Mouse (Mus musculus): Measurements from ENCODE around the gene Zfp940. TPM values are rescaled to one million over a fixed set of nuclear protein-coding genes. Genes with fewer than 3 reads are reported as not detected.
"Not testable (repeated sequence)": the region's sequence is repeated elsewhere in the genome, so short reads cannot be mapped to it uniquely, and the experiment has no call there.

The Zfp940 gene
- polyA plus RNA-seq (2012; rRNA removed) = 10.6 and 10.8 TPM in 2 replicates

DNA sequence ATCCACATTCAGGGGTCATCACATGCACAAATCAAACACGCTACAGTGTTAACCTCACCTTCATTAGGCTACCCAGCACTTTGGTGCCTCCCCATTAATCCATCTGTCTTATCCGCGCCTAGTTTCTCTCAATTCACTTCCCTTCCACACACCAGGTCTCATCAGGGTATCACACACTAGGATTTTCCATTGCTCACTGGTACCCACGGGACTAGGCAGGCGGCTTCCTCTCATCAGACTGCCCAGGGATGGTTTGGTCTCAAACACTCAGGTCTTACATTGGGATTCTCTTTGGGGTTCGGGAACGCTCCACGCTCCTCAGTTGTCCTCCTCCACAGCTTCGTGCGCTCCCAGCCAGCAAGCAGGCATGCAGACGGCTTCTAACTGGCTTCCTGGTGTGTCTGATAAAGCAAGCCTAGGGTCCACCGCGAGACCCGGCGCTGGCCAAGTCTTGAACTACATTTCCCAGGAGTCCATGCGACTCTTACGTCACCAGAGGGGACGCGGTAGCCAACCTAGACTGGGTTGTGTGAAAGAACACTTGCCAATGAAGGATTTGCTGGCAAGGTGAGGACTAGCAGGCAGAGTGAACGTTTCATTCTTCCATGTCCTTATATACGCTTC, at the start of gene Zfp940:
Gene Zfp940, minus strand, starts transcription at position 451 of the 624 bp plus-strand sequence.
- no peaks in the 10 kb centered on the region for H3K27me3 ChIP-seq (ENCODE audit: control insufficient read depth, insufficient read depth, low read length)
- peak; percentile 90 to 91 for DNase-seq
- no peak for TF ChIP-seq CTCF (IDR thresholded peaks at IDR 0.05; ENCODE audit: borderline replicate concordance, insufficient read depth, low read depth, low read length)
- peak; percentile 70; the same call in 1 of the 2 replicates for TF ChIP-seq POLR2A (IDR thresholded peaks at IDR 0.05; ENCODE audit: borderline replicate concordance, insufficient read depth, low read length)
- H3K4me1 ChIP-seq (ENCODE audit: control insufficient read depth, insufficient read depth, low read length) = no peaks in the 10 kb centered on the region
- peak within 1 kb of the TSS; percentile 100 for H3K4me3 ChIP-seq (replicated peaks; ENCODE audit: insufficient read depth, low read depth, low read length)
- peak within 1 kb of the TSS; percentile 83; the same call in 1 of the 2 replicates for H3K27ac ChIP-seq (ENCODE audit: insufficient read depth, low read length)
- under 1% methylated on average over 21 of the region's 21 CpGs for WGBS

DNA sequence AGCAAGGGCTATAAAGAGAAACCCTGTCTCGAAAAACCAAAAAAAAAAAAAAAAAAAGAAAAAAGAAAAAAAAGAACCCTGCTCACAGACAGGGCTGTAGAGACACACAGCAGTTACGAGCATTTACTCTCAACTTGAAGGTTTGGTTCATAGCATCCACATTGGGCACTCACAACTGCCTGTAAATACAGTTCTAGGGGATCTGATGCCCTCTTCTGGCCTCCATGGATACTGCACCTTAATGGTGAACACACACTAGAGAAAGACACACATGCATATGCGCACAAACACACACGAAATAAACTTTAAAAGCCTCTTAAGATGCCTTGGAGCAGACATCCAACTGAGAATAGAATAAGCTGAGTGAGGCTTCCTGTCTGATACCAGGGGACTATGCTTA, 44.9 kb upstream of the Zfp940 start:
- TF ChIP-seq POLR2A (IDR thresholded peaks at IDR 0.05; ENCODE audit: borderline replicate concordance, insufficient read depth, low read length) = no peak
- no peak for TF ChIP-seq CTCF (IDR thresholded peaks at IDR 0.05; ENCODE audit: borderline replicate concordance, insufficient read depth, low read depth, low read length)
- H3K4me3 ChIP-seq (replicated peaks; ENCODE audit: insufficient read depth, low read depth, low read length) = no peak overlapping the region
- DNase-seq = no peak
- H3K27ac ChIP-seq (ENCODE audit: insufficient read depth, low read length) = no peak overlapping the region
- no peaks in the 10 kb centered on the region for H3K4me1 ChIP-seq (ENCODE audit: control insufficient read depth, insufficient read depth, low read length)
- 92% methylated on average over 4 of the region's 4 CpGs for whole genome bisulfite sequencing
- H3K27me3 ChIP-seq (ENCODE audit: control insufficient read depth, insufficient read depth, low read length) = no peaks in the 10 kb centered on the region

DNA sequence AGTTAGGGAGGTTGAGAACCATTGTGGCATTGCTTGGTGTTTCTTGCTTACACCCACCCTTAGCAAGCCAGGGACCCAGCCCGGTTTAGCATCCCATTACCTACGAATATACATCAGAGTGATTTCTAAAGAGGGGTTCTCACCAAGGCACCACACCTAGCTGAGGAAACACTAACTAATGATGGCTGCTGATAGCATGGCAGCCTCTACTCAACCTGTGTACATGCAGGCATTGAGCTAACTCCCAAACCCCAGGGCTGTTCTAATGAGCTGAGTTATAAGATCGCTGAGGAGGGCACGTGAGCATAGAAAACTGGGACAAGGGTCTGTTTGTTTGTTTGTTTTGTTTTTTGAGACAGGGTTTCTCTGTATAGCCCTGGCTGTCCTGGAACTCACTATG, 39.3 kb upstream of the Zfp940 start:
- 97% methylated on average over 4 of the region's 4 CpGs for WGBS
- no peaks in the 10 kb centered on the region for H3K4me1 ChIP-seq (ENCODE audit: control insufficient read depth, insufficient read depth, low read length)
- TF ChIP-seq CTCF (IDR thresholded peaks at IDR 0.05; ENCODE audit: borderline replicate concordance, insufficient read depth, low read depth, low read length) (no peak), POLR2A (IDR thresholded peaks at IDR 0.05; ENCODE audit: borderline replicate concordance, insufficient read depth, low read length) (no peak)
- no peaks in the 10 kb centered on the region for H3K27me3 ChIP-seq (ENCODE audit: control insufficient read depth, insufficient read depth, low read length)
- H3K27ac ChIP-seq (ENCODE audit: insufficient read depth, low read length) = no peak overlapping the region
- no peak overlapping the region for H3K4me3 ChIP-seq (replicated peaks; ENCODE audit: insufficient read depth, low read depth, low read length)
- DNase-seq = no peak

DNA sequence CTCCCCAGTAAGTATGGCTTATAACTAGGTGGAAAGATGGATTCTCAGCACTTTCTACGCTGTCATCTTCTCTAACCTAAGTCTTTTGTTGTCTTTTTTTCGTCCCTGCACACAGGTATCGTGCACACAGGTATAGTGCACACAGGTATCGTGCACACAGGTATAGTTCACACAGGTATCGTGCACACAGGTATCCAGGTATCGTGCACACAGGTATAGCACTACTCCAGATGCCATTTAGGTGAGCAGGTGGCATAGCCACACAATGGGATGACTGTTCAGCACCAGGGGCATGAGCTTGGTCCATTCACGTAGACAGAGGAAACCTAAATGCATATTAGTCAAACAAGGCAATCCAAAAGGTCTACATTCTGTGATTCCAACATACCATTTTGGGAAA, 37.0 kb upstream of the Zfp940 start:
- Histone ChIP-seq H3K27ac (ENCODE audit: insufficient read depth, low read length) (no peak overlapping the region), H3K27me3 (ENCODE audit: control insufficient read depth, insufficient read depth, low read length) (no peaks in the 10 kb centered on the region), H3K4me3 (replicated peaks; ENCODE audit: insufficient read depth, low read depth, low read length) (no peak overlapping the region), H3K4me1 (ENCODE audit: control insufficient read depth, insufficient read depth, low read length) (no peaks in the 10 kb centered on the region)
- DNase-seq = no peak
- 98% methylated on average over 7 of the region's 7 CpGs for WGBS
- TF ChIP-seq CTCF (IDR thresholded peaks at IDR 0.05; ENCODE audit: borderline replicate concordance, insufficient read depth, low read depth, low read length) = no peak
- no peak for TF ChIP-seq POLR2A (IDR thresholded peaks at IDR 0.05; ENCODE audit: borderline replicate concordance, insufficient read depth, low read length)

DNA sequence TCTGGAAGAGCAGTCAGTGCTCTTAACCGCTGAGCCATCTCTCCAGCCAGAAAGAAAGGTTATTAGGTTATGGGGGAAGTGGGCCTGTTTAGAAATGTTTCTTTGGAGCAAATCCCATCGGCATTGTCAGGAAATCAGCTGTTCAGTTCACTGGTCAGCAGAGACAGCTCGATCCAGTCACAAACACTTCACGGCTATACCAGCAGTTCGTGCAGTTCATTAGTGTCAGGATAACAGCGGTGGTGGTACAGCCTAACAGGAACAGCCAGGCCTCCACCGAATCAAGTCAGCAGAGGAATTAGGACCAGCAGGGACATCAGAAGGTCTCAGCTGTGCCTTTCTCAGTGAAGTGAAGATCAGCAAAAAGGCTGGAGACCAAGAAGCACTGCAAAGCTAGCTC, 27.4 kb upstream of the Zfp940 start:
- no peak overlapping the region for H3K4me3 ChIP-seq (replicated peaks; ENCODE audit: insufficient read depth, low read depth, low read length)
- no peaks in the 10 kb centered on the region for H3K27me3 ChIP-seq (ENCODE audit: control insufficient read depth, insufficient read depth, low read length)
- no peaks in the 10 kb centered on the region for H3K4me1 ChIP-seq (ENCODE audit: control insufficient read depth, insufficient read depth, low read length)
- TF ChIP-seq CTCF (IDR thresholded peaks at IDR 0.05; ENCODE audit: borderline replicate concordance, insufficient read depth, low read depth, low read length) (no peak), POLR2A (IDR thresholded peaks at IDR 0.05; ENCODE audit: borderline replicate concordance, insufficient read depth, low read length) (no peak)
- H3K27ac ChIP-seq (ENCODE audit: insufficient read depth, low read length) = no peak overlapping the region
- DNase-seq = no peak
- 87% methylated on average over 7 of the region's 7 CpGs for WGBS

DNA sequence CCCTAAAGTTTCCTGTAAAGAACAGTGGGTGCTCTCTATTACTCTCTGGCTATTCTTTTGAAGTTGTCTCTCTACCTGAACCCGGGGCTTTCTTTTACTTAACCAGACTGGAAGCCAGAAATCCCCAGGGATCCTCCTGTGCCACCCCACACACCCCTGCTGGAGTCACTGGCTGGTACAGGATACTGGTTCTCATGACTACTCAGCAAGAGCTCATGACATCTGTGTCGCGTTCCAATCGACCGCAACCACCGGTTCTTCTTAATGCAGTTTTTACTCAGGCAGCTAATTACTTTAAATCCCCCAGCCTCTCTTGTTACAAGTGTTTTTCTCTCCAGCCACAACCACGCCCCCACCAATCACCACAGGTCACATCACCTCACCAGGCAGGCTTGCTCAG, 26.6 kb upstream of the Zfp940 start:
- Histone ChIP-seq H3K27ac (ENCODE audit: insufficient read depth, low read length) (no peak overlapping the region), H3K27me3 (ENCODE audit: control insufficient read depth, insufficient read depth, low read length) (no peaks in the 10 kb centered on the region), H3K4me1 (ENCODE audit: control insufficient read depth, insufficient read depth, low read length) (no peaks in the 10 kb centered on the region), H3K4me3 (replicated peaks; ENCODE audit: insufficient read depth, low read depth, low read length) (no peak overlapping the region)
- TF ChIP-seq CTCF (IDR thresholded peaks at IDR 0.05; ENCODE audit: borderline replicate concordance, insufficient read depth, low read depth, low read length) (no peak), POLR2A (IDR thresholded peaks at IDR 0.05; ENCODE audit: borderline replicate concordance, insufficient read depth, low read length) (no peak)
- WGBS = 73% methylated on average over 7 of the region's 7 CpGs
- no peak for DNase-seq

DNA sequence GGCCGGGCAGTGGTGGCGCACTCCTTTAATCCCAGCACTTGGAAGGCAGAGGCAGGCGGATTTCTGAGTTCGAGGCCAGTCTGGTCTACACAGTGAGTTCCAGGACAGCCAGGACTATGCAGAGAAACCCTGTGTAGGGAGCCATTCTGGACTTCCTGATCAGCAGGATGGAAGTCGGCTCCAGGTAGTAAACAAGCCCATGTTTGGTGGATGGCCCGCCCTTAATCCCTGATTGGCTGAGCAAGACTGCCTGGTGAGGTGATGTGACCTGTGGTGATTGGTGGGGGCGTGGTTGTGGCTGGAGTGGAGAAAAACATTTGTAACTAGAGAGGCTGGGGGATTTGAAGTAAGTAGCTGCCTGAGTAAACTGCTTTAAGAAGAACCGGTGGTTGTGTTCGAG, 24.1 kb upstream of the Zfp940 start:
- WGBS = 95% methylated on average over 9 of the region's 9 CpGs
- not testable (repeated sequence) for H3K4me1 ChIP-seq (ENCODE audit: control insufficient read depth, insufficient read depth, low read length); H3K27ac ChIP-seq (ENCODE audit: insufficient read depth, low read length); H3K27me3 ChIP-seq (ENCODE audit: control insufficient read depth, insufficient read depth, low read length); DNase-seq; H3K4me3 ChIP-seq (replicated peaks; ENCODE audit: insufficient read depth, low read depth, low read length)

DNA sequence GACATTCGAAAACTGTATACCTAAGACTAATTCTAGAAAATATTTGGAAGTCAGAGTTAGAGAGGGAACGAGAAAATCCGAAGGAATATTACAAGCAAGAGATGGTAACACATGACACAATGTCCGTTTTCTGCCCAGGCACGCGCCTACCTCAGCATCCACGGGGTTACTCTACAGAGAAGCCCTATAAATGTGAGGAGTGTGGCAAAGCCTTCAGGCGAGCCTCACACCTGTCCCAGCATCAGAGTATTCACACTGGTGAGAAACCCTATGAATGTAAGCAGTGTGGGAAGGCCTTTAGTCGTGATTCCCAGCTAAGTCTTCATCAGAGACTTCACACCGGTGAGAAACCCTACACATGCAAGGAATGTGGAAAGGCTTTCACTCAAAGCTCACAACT, 20.8 kb upstream of the Zfp940 start:
- no peak for TF ChIP-seq CTCF (IDR thresholded peaks at IDR 0.05; ENCODE audit: borderline replicate concordance, insufficient read depth, low read depth, low read length)
- no peak for TF ChIP-seq POLR2A (IDR thresholded peaks at IDR 0.05; ENCODE audit: borderline replicate concordance, insufficient read depth, low read length)
- DNase-seq = no peak
- Histone ChIP-seq H3K4me1 (ENCODE audit: control insufficient read depth, insufficient read depth, low read length) (no peaks in the 10 kb centered on the region), H3K27ac (ENCODE audit: insufficient read depth, low read length) (no peak overlapping the region), H3K27me3 (ENCODE audit: control insufficient read depth, insufficient read depth, low read length) (no peaks in the 10 kb centered on the region), H3K4me3 (replicated peaks; ENCODE audit: insufficient read depth, low read depth, low read length) (no peak overlapping the region)
- 94% methylated on average over 10 of the region's 10 CpGs for whole genome bisulfite sequencing

Measured in cerebellum, adult 2 months (tissue).